ENCODE assay signal across 31 mouse cellular contexts in the genomic region with DNA sequence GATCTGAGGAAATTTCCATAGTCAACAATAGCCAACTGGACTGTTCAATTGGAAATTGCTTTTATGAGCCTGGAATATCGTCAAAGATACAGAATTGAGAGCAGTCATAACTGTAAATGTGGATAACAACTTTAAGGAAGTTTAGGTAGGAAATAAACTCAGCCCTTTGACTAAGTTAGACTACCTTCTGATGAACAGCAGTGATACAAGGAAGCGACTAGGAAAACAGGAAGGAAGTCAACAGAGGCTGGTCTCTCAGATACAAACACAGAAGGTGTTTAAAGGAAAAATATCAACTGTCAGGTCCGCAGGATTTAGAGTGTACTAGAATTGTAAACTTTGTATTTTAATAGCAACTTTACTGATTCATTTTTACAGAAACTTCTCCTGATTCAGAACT.
"Had no signal": no experiment of that assay in that cellular context is flagged by ENCODE, and none has a peak within 500 bp of the region (broad histone marks: within the 10 kb centered on the region; RNA-seq: fewer than 3 reads in every experiment).

No protein-coding gene starts in this region.

- DNase-seq: left cerebral cortex, postnatal 4 days; liver; liver, embryonic 13.5 days; liver, postnatal 0 days; lung, adult 18-20 months; lung, adult 2 months; lung, embryonic 14.5 days; lung, postnatal 10 days; lung, postnatal 14 days; lung, postnatal 36 days; lung, postnatal 4 days; midbrain, embryonic 14.5 days had no signal

- H3K27me3 ChIP-seq: limb, embryonic 12.5 days; limb, embryonic 13.5 days; limb, embryonic 15.5 days; liver, embryonic 12.5 days; liver, embryonic 13.5 days; liver, embryonic 15.5 days; lung, embryonic 15.5 days; megakaryocyte, embryonic 14.5 days; midbrain, embryonic 12.5 days; midbrain, embryonic 13.5 days; midbrain, embryonic 15.5 days; neural tube, embryonic 12.5 days had no signal

- H3K36me3 ChIP-seq: limb, embryonic 10.5 days; limb, embryonic 12.5 days; limb, embryonic 13.5 days; limb, embryonic 15.5 days; liver, embryonic 12.5 days; liver, embryonic 13.5 days; liver, embryonic 15.5 days; lung, embryonic 15.5 days; midbrain, embryonic 10.5 days; midbrain, embryonic 12.5 days; midbrain, embryonic 13.5 days; midbrain, embryonic 15.5 days; neural tube, embryonic 12.5 days had no signal

- H3K27ac ChIP-seq: limb, embryonic 10.5 days; limb, embryonic 12.5 days; limb, embryonic 13.5 days; limb, embryonic 15.5 days; liver, embryonic 12.5 days; liver, embryonic 13.5 days; liver, embryonic 14.5 days; liver, embryonic 15.5 days; lung, embryonic 15.5 days; macrophage; midbrain, embryonic 10.5 days; midbrain, embryonic 12.5 days; midbrain, embryonic 13.5 days; midbrain, embryonic 15.5 days; neural tube, embryonic 12.5 days had no signal

- H3K9me3 ChIP-seq: limb, embryonic 10.5 days; limb, embryonic 12.5 days; limb, embryonic 13.5 days; limb, embryonic 15.5 days; liver, embryonic 12.5 days; liver, embryonic 13.5 days; liver, embryonic 15.5 days; lung, embryonic 15.5 days; megakaryocyte, embryonic 14.5 days; midbrain, embryonic 10.5 days; midbrain, embryonic 12.5 days; midbrain, embryonic 13.5 days; midbrain, embryonic 15.5 days; neural tube, embryonic 12.5 days had no signal

- H3K4me3 ChIP-seq: limb, embryonic 10.5 days; limb, embryonic 12.5 days; limb, embryonic 13.5 days; limb, embryonic 15.5 days; liver, embryonic 12.5 days; liver, embryonic 13.5 days; liver, embryonic 15.5 days; lung, embryonic 15.5 days; megakaryocyte, embryonic 14.5 days; midbrain, embryonic 10.5 days; midbrain, embryonic 12.5 days; midbrain, embryonic 13.5 days; midbrain, embryonic 15.5 days; myocyte; neural tube, embryonic 12.5 days had no signal

- ATAC-seq: liver, embryonic 12.5 days; liver, postnatal 0 days; lung, postnatal 0 days; midbrain, embryonic 13.5 days; midbrain, embryonic 15.5 days; midbrain, embryonic 16.5 days had no signal

- H3K4me2 ChIP-seq: limb, embryonic 12.5 days; limb, embryonic 13.5 days; limb, embryonic 15.5 days; liver, embryonic 11.5 days; liver, embryonic 12.5 days; liver, embryonic 13.5 days; liver, embryonic 15.5 days; lung, embryonic 14.5 days; lung, embryonic 15.5 days; midbrain, embryonic 12.5 days; midbrain, embryonic 13.5 days; midbrain, embryonic 15.5 days; neural tube, embryonic 12.5 days had no signal

- H3K4me1 ChIP-seq: limb, embryonic 10.5 days; limb, embryonic 12.5 days; limb, embryonic 13.5 days; limb, embryonic 15.5 days; liver, embryonic 12.5 days; liver, embryonic 13.5 days; liver, embryonic 15.5 days; lung, embryonic 15.5 days; megakaryocyte, embryonic 14.5 days; midbrain, embryonic 10.5 days; midbrain, embryonic 12.5 days; midbrain, embryonic 13.5 days; midbrain, embryonic 15.5 days; neural tube, embryonic 12.5 days had no signal

- H3K9ac ChIP-seq: limb, embryonic 12.5 days; limb, embryonic 13.5 days; limb, embryonic 15.5 days; liver, embryonic 12.5 days; liver, embryonic 13.5 days; liver, embryonic 14.5 days; liver, embryonic 15.5 days; liver, postnatal 0 days; lung, embryonic 14.5 days; lung, embryonic 15.5 days; midbrain, embryonic 12.5 days; midbrain, embryonic 13.5 days; midbrain, embryonic 15.5 days; neural tube, embryonic 12.5 days had no signal
